Mouse (Mus musculus): ENCODE measurements around the gene Mgat4c. TPM values are rescaled to one million over a fixed set of nuclear protein-coding genes. Genes with fewer than 3 reads are reported as not detected.

The Mgat4c gene
- 10 to 100 TPM in 1 of 2 experiments, 1 to 10 TPM in 1; 7.3 to 13.8 TPM for total RNA-seq (2021)
- long read RNA-seq, experiment 1: 0 reads
- long read RNA-seq, experiment 2, transcript Mgat4c-202 (4 exons, 2,603 nt): major isoform, 47 of 60 reads
- long read RNA-seq, experiment 2, partial matches to known transcripts: 0 of 60 reads
- long read RNA-seq, experiment 2, other reads (novel, unspliced or antisense): 9 of 60 reads

- DNase-seq (ENCODE audit: low spot score in 2 of 2): no peak
Observed at GRCm38 (mm10) chr10:101681437-101681912, at the start of gene Mgat4c. Gene Mgat4c, plus strand, starts transcription at chr10:101681487.

DNA sequence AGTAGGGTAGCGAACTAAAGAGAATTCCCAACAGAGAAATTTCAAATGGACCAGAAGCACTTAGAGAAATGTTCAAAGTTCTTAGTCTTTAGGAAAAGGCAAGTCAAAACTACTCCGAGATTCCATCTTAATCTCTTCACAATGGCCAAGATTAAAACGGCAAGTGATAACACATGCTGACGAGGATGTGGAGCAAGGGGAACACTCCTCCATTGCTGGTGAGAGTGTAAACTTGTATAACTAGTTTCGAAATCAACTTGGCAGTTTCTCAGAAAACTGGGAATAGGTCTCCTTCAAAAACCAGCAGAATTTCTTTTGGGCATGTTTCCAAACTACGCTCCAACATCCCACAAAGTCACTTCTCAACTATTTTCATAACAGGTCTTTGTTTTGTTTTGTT lies 46.0 kb upstream of the Mgat4c start:
- no peak for DNase-seq (ENCODE audit: low spot score in 2 of 2)

GRCm38 (mm10) chr10:101641048-101641447 lies 40.2 kb upstream of the Mgat4c start:
- DNase-seq (ENCODE audit: low spot score in 2 of 2): no peak

GRCm38 (mm10) chr10:101681914-101682313 lies 627 bp downstream of the Mgat4c start:
- DNase-seq (ENCODE audit: low spot score in 2 of 2): no peak

- no peak for DNase-seq (ENCODE audit: low spot score in 2 of 2)
Observed at GRCm38 (mm10) chr10:101761828-101762227, 80.5 kb downstream of the Mgat4c start.

DNA sequence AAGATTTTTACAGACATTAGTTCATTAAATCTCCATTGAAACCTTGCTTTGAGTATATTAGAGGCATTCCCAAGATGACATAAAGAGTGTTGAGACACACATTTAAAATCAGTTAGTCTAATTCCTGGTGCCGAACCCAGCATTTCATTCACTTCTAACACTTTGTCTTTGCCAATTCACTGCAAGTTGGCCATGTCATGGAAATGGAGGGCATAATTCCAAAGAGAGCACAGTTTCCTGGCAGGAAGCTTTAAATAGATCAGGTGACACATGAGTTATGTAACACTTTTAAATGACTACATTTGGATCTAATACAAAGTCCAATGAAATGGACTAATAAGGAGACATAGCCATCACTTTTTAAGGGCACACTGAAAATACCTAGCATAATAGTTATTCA lies 89.4 kb downstream of the Mgat4c start:
- DNase-seq (ENCODE audit: low spot score in 2 of 2): no peak

DNA sequence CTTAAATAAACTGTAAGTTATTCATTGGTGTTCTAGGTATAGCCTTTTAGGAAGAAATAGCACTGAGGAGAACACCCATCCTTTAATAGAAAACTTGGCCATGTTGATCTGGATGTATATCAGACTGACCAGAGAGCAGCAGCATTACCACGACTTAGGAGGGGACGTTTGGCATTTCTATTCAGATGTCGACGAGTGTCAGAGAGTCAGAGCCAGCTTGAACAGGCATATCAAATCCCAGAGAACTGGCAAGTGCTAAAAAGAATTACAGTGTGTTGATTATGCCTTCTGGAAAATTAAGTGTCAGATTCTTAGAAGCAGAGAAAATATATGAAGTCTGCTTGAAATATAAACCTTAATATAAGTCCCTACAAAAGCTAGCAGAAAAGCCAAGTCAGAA lies 89.9 kb downstream of the Mgat4c start:
- DNase-seq (ENCODE audit: low spot score in 2 of 2): no peak

- no peak for DNase-seq (ENCODE audit: low spot score in 2 of 2)
Observed at GRCm38 (mm10) chr10:101783161-101783744, 102.0 kb downstream of the Mgat4c start.

DNA sequence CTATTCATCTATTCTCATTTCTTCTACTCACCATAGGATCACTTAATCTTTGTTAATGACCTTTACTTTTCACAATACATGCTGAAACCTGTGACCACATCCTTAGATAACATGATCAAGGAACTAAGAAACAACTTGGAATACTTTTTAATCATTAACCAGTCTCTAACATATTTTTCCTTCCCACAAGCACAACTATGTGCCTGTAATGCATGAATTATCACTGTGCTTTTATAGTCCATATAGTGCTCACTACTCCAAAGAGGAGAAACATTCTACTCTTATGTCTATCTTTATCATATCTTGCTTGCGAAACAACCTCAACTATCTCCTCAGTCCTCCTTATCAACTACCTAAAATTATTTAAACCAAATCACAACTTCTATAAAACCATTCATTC lies 114.2 kb downstream of the Mgat4c start:
- DNase-seq (ENCODE audit: low spot score in 2 of 2): no peak

GRCm38 (mm10) chr10:101798831-101799474 lies 117.7 kb downstream of the Mgat4c start:
- no peak for DNase-seq (ENCODE audit: low spot score in 2 of 2)

- DNase-seq (ENCODE audit: low spot score in 2 of 2): no peak
Observed at GRCm38 (mm10) chr10:101808768-101809167, 127.5 kb downstream of the Mgat4c start.

DNA sequence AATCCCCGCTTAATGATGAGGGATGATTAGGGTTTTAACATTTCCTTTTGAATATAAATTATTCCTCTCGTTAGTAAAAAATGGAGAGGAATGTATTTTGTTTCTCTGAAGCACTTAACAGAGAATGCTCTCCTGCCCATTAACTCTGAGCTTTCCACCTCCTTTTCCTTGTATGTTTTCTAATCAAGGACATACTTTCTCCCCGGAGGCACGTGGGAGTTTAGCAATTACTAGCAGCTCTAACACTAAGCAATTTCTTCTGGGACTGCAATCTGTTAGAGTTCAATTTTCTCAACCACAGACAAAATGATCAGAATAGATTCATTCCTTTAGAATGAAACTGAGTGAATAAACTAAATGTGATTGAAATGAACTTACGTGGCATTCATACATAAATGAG lies 135.6 kb downstream of the Mgat4c start:
- no peak for DNase-seq (ENCODE audit: low spot score in 2 of 2)

DNA sequence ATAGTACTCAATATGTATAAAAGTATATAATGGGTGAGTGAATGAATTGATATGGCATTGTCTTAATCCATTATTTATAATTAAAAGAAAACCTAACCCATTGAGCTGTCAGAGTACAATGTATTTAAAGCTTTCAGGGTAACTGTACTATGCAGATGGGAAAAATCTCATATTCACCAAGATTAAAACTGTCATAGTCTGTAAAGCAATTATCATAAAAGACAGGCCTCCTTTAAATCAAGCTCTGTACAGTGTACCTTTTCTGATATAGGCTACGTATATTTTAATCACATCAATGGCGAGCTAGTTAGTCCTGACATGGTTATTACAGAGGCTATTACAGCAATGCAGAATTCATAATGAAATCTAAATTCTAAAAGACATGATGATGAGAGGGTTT lies 146.7 kb downstream of the Mgat4c start:
- DNase-seq (ENCODE audit: low spot score in 2 of 2): no peak

- no peak for DNase-seq (ENCODE audit: low spot score in 2 of 2)
Observed at GRCm38 (mm10) chr10:101856115-101856514, 174.8 kb downstream of the Mgat4c start.

DNA sequence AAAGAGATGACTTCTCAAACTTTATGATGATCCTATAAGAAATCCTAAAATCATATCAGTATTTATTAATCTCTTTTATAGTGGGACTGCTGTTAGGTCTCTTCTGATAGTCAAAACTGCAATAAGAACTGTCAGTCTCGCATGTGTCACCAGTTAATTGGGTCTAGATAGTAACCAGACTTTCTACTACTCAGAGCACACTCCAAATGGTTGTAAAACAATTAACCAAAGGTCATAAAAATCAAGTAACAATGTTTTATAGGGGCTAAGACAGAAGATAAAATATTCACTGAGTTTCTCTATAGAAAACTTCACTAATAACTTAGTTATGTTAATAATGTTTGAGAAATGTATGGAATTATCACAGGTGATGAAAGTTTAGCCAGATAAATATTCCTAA lies 208.6 kb downstream of the Mgat4c start:
- DNase-seq (ENCODE audit: low spot score in 2 of 2): no peak

- DNase-seq (ENCODE audit: low spot score in 2 of 2): no peak
Observed at GRCm38 (mm10) chr10:101917328-101917814, 236.1 kb downstream of the Mgat4c start.

- no peak for DNase-seq (ENCODE audit: low spot score in 2 of 2)
Observed at GRCm38 (mm10) chr10:101997612-101998011, 316.3 kb downstream of the Mgat4c start.

GRCm38 (mm10) chr10:102042513-102042912 lies 361.2 kb downstream of the Mgat4c start:
- DNase-seq (ENCODE audit: low spot score in 2 of 2): peak in 1 of 2 experiments; percentile 2

GRCm38 (mm10) chr10:102056218-102056617 lies 374.9 kb downstream of the Mgat4c start:
- DNase-seq (ENCODE audit: low spot score in 2 of 2): no peak

GRCm38 (mm10) chr10:102056975-102057565 lies 375.8 kb downstream of the Mgat4c start:
- DNase-seq (ENCODE audit: low spot score in 2 of 2): no peak

GRCm38 (mm10) chr10:102074541-102075398 lies 393.5 kb downstream of the Mgat4c start:
- DNase-seq (ENCODE audit: low spot score in 2 of 2): no peak
